Mouse (Mus musculus): ENCODE results near the gene Foxo1. TPM values are rescaled to one million over a fixed set of nuclear protein-coding genes. Genes with fewer than 3 reads are reported as not detected.

Gene Foxo1
- polyA plus RNA-seq (2015; fragmentation: Nextera tagmentation; extraction: Ambion mirVana) = 5.4 and 7.1 TPM in 2 replicates

GRCm38 (mm10) chr3:52267652-52268486, at the start of gene Foxo1:
TSS of gene Foxo1 (plus strand) at chr3:52268336.
- peak within 1 kb of the TSS; percentile 89 for H3K4me3 ChIP-seq
- ATAC-seq (replicated peaks; ENCODE audit: insufficient number of reproducible peaks, insufficient read depth, low FRiP score, low read depth) = peak; percentile 88
- peaks cover 18% of the 10 kb centered on the region for H3K4me1 ChIP-seq (replicated peaks)
- no peaks in the 10 kb centered on the region for H3K36me3 ChIP-seq
- H3K27me3 ChIP-seq = 0 out of 2 replicates have a peak, but pooled peaks cover 12% of the 10 kb centered on the region
- H3K9ac ChIP-seq = peak within 1 kb of the TSS; percentile 88
- H3K9me3 ChIP-seq (replicated peaks) = no peaks in the 10 kb centered on the region
- H3K27ac ChIP-seq = peak within 1 kb of the TSS; percentile 96
- peak within 1 kb of the TSS; percentile 96 for H3K4me2 ChIP-seq
- under 1% methylated on average over 84 of the region's 85 CpGs for WGBS

- Histone ChIP-seq H3K9ac (no peak overlapping the region), H3K27me3 (no peaks in the 10 kb centered on the region), H3K4me3 (no peak overlapping the region), H3K4me2 (peak overlapping the region; percentile 11; the same call in 1 of the 2 replicates), H3K27ac (peak overlapping the region; percentile 39), H3K4me1 (replicated peaks) (peaks cover 10% of the 10 kb centered on the region), H3K9me3 (replicated peaks) (no peaks in the 10 kb centered on the region), H3K36me3 (no peaks in the 10 kb centered on the region)
- 27% methylated on average over 7 of the region's 7 CpGs for WGBS
- no peak for ATAC-seq (replicated peaks; ENCODE audit: insufficient number of reproducible peaks, insufficient read depth, low FRiP score, low read depth)
Measured at GRCm38 (mm10) chr3:52218864-52219263, 49.3 kb upstream of the Foxo1 start.

DNA sequence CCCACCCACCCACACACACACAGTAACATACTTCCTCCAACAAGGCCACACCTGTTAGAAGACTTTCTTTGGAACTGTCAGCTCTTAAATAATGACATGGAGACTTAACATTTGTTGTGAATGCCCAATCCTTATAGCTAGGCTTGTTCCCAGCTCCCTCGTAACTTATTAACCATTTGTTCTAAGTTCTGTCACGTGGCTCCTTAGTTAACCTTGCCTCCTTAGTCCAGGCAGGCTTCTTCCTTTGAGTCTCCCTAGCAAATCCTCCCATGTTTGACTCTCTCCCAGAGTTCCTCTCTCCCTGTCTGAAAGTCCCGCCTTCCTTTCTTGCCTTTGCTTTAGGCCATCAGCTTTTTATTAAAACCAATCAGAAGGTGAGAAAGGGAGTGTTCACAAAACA, 47.1 kb upstream of the Foxo1 start:
- ATAC-seq (replicated peaks; ENCODE audit: insufficient number of reproducible peaks, insufficient read depth, low FRiP score, low read depth) = no peak
- Histone ChIP-seq H3K4me3 (no peak overlapping the region), H3K9me3 (replicated peaks) (no peaks in the 10 kb centered on the region), H3K4me2 (no peak overlapping the region), H3K36me3 (no peaks in the 10 kb centered on the region), H3K4me1 (replicated peaks) (peaks cover 10% of the 10 kb centered on the region), H3K27ac (no peak overlapping the region), H3K27me3 (no peaks in the 10 kb centered on the region), H3K9ac (no peak overlapping the region)
- WGBS = 80% methylated on average over 3 of the region's 3 CpGs

- no peak overlapping the region for H3K4me2 ChIP-seq
- no peak for ATAC-seq (replicated peaks; ENCODE audit: insufficient number of reproducible peaks, insufficient read depth, low FRiP score, low read depth)
- no peaks in the 10 kb centered on the region for H3K27me3 ChIP-seq
- H3K9me3 ChIP-seq (replicated peaks) = no peaks in the 10 kb centered on the region
- WGBS = 41% methylated on average over 5 of the region's 5 CpGs
- no peak overlapping the region for H3K4me3 ChIP-seq
- no peak overlapping the region for H3K27ac ChIP-seq
- H3K9ac ChIP-seq = no peak overlapping the region
- peaks cover 10% of the 10 kb centered on the region for H3K4me1 ChIP-seq (replicated peaks)
- no peaks in the 10 kb centered on the region for H3K36me3 ChIP-seq
Measured at GRCm38 (mm10) chr3:52221931-52222330, 46.2 kb upstream of the Foxo1 start.

GRCm38 (mm10) chr3:52236488-52236887, 31.6 kb upstream of the Foxo1 start:
- Histone ChIP-seq H3K9ac (no peak overlapping the region), H3K4me3 (no peak overlapping the region), H3K36me3 (no peaks in the 10 kb centered on the region), H3K4me2 (no peak overlapping the region), H3K27me3 (no peaks in the 10 kb centered on the region), H3K9me3 (replicated peaks) (no peaks in the 10 kb centered on the region), H3K27ac (no peak overlapping the region), H3K4me1 (replicated peaks) (peaks cover 4% of the 10 kb centered on the region)
- no peak for ATAC-seq (replicated peaks; ENCODE audit: insufficient number of reproducible peaks, insufficient read depth, low FRiP score, low read depth)
- 80% methylated on average over 4 of the region's 4 CpGs for WGBS

- no peaks in the 10 kb centered on the region for H3K36me3 ChIP-seq
Measured at GRCm38 (mm10) chr3:52237136-52237535, 31.0 kb upstream of the Foxo1 start.

DNA sequence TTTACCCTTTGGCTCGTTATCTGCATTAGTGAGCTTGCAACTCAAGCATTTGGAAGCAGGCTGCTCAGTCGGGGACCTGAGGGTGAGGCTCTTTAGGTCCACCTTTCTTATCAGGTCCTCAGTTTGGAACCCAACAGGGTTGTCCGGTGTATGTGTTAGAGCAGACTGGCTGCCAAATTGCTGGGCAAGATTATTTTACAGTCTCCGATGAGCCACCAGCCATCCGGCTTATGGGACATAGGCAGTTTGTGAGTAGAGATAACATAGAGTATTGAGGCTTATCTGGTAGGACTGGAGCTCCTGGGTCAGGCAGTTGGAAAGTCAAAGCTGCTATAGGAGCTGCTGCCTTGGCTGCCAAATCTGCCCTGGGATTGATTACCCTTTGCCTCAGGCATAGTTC, 27.1 kb upstream of the Foxo1 start:
- 42% methylated on average over 5 of the region's 5 CpGs for WGBS
- Histone ChIP-seq H3K27ac (no peak overlapping the region), H3K4me1 (replicated peaks) (peaks cover 4% of the 10 kb centered on the region), H3K9me3 (replicated peaks) (no peaks in the 10 kb centered on the region), H3K4me2 (no peak overlapping the region), H3K9ac (no peak overlapping the region), H3K4me3 (no peak overlapping the region), H3K27me3 (peaks cover 4% of the 10 kb centered on the region; the same call in 1 of the 2 replicates), H3K36me3 (no peaks in the 10 kb centered on the region)
- ATAC-seq (replicated peaks; ENCODE audit: insufficient number of reproducible peaks, insufficient read depth, low FRiP score, low read depth) = no peak

More at GRCm38 (mm10) chr3:52237136-52237535, 31.0 kb upstream of the Foxo1 start:
- Histone ChIP-seq H3K27ac (no peak overlapping the region), H3K4me2 (no peak overlapping the region), H3K9me3 (replicated peaks) (no peaks in the 10 kb centered on the region), H3K27me3 (no peaks in the 10 kb centered on the region), H3K4me1 (replicated peaks) (peaks cover 4% of the 10 kb centered on the region), H3K9ac (no peak overlapping the region), H3K4me3 (no peak overlapping the region)
- 87% methylated on average over 3 of the region's 3 CpGs for WGBS
- no peak for ATAC-seq (replicated peaks; ENCODE audit: insufficient number of reproducible peaks, insufficient read depth, low FRiP score, low read depth)

- Histone ChIP-seq H3K9ac (no peak overlapping the region), H3K4me3 (no peak overlapping the region), H3K27ac (no peak overlapping the region), H3K27me3 (peaks cover 4% of the 10 kb centered on the region; the same call in 1 of the 2 replicates), H3K4me1 (replicated peaks) (peaks cover 4% of the 10 kb centered on the region), H3K4me2 (no peak overlapping the region), H3K36me3 (no peaks in the 10 kb centered on the region), H3K9me3 (replicated peaks) (no peaks in the 10 kb centered on the region)
- WGBS = 37% methylated on average over 6 of the region's 6 CpGs
- no peak for ATAC-seq (replicated peaks; ENCODE audit: insufficient number of reproducible peaks, insufficient read depth, low FRiP score, low read depth)
Measured at GRCm38 (mm10) chr3:52242457-52243105, 25.6 kb upstream of the Foxo1 start.

DNA sequence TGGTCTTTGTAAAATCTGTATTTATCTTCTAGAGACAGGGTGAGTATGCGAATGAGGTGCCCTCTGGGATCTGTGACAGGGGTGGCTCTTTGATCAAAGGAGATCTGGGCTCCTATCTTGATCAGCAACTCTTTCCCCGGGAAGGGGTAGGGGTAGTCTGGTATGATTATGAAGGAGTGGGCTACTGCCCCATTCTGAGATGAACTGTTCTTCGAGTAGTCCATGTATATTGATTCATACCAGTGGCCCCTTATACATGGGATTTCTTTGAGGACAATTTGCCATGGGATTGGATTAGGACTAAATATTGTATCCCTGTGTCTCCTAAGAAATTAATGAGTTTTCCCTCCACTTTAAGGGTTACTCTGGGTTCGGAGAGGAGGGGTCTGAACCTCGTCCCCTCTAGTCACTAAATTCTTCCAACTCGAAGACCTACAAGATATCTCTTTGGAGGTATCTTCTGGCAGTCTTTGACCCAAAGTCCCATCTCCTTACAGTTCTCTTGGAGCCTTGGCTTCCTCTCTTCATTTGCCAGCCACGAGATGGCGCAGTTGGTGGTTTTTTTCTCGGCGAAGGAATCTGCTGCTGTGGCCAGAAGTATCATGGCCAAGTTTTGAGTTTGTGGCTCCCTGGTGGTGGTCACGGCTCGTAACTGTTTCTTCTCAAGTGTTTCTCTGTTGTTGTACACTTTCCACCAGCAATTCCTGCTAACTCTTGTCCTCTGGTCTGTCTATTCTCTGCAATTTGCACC, 24.7 kb upstream of the Foxo1 start:
- 46% methylated on average over 12 of the region's 12 CpGs for WGBS
- H3K4me3 ChIP-seq = no peak overlapping the region
- ATAC-seq (replicated peaks; ENCODE audit: insufficient number of reproducible peaks, insufficient read depth, low FRiP score, low read depth) = no peak
- H3K9me3 ChIP-seq (replicated peaks) = no peaks in the 10 kb centered on the region
- H3K9ac ChIP-seq = no peak overlapping the region
- peaks cover 4% of the 10 kb centered on the region for H3K4me1 ChIP-seq (replicated peaks)
- no peak overlapping the region for H3K27ac ChIP-seq
- H3K27me3 ChIP-seq = peaks cover 4% of the 10 kb centered on the region; the same call in 1 of the 2 replicates
- no peaks in the 10 kb centered on the region for H3K36me3 ChIP-seq
- H3K4me2 ChIP-seq = no peak overlapping the region

DNA sequence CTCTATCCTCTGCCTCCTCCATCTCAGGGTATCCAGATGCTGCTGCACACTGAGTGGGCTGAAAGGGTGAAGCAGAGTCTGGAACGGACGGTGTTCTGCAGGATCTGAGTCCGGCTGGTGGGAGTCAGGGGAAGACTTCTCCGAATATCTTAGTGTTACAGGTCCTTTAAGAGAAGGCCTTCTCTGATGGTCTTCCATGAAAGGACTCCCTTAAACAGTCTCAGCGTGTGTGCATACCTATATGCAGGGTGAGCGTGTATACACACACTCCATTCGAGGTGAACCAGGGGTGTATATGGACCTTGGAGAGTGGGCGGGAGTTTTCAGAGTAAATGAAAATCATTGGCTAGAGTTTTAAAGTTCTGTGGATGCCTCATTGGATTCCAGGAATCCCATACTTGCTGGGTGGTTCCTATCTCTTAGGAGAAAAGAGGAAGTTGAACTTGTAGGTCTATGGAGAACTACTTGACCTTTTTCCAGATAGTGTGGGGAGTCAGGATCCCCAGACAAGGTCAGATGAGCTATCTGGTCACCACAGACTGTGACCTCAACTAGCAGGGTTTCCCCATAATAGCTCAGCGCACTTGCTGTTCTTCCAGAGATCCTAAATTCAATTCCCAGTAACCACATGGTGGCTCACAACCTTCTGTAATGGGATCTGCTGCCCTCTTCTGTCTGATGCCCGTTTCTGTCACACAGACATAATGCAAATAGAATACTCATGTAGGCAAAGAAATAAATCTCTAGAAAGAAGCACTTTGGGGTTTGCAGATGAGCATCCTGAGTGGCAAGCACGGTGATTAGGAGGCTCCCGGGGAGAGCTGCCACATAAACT, 21.9 kb upstream of the Foxo1 start:
- H3K9me3 ChIP-seq (replicated peaks) = no peaks in the 10 kb centered on the region
- ATAC-seq (replicated peaks; ENCODE audit: insufficient number of reproducible peaks, insufficient read depth, low FRiP score, low read depth) = no peak
- H3K9ac ChIP-seq = no peak overlapping the region
- peaks cover 4% of the 10 kb centered on the region; the same call in 1 of the 2 replicates for H3K27me3 ChIP-seq
- no peak overlapping the region for H3K4me3 ChIP-seq
- WGBS = 82% methylated on average over 12 of the region's 12 CpGs
- H3K36me3 ChIP-seq = no peaks in the 10 kb centered on the region
- no peak overlapping the region for H3K4me2 ChIP-seq
- peaks cover 1% of the 10 kb centered on the region for H3K4me1 ChIP-seq (replicated peaks)
- no peak overlapping the region for H3K27ac ChIP-seq

Data from heart, embryonic 15.5 days (tissue).